Mouse (Mus musculus): ENCODE results near the gene Bpifa5.

The Bpifa5 gene

GRCm38 (mm10) chr2:154204630-154205029 lies 42.2 kb downstream of the Bpifa5 start:
- intact Hi-C loops (cut with DNase I): loop anchor here (5.0 kb wide), 1 partner anchor 32 kb away; no protein-coding TSS in a partner anchor

- intact Hi-C loops (cut with DNase I): loop anchor here (2.0 to 5.0 kb wide), 2 partner anchors 18 to 35 kb away; no protein-coding TSS in a partner anchor
Observed at GRCm38 (mm10) chr2:154206908-154207307, 44.5 kb downstream of the Bpifa5 start.

GRCm38 (mm10) chr2:154209112-154209511 lies 46.7 kb downstream of the Bpifa5 start:
- intact Hi-C loops (cut with DNase I): loop anchor here (5.0 kb wide), 1 partner anchor 37 kb away; no protein-coding TSS in a partner anchor

- intact Hi-C loops (cut with DNase I): loop anchor here (10.0 kb wide), 1 partner anchor 164 kb away; the partner anchor contains the start of gene Cdk5rap1
Observed at GRCm38 (mm10) chr2:154211121-154211520, 48.7 kb downstream of the Bpifa5 start.

GRCm38 (mm10) chr2:154211881-154212280 lies 49.5 kb downstream of the Bpifa5 start:
- intact Hi-C loops (cut with DNase I): loop anchor here (10.0 kb wide), 1 partner anchor 163 kb away; the partner anchor contains the start of gene Cdk5rap1

- intact Hi-C loops (cut with DNase I): loop anchor here (2.0 to 10.0 kb wide), 2 partner anchors 78 to 160 kb away; partner anchors contain the start of gene Cdk5rap1
Observed at GRCm38 (mm10) chr2:154215191-154215590, 52.8 kb downstream of the Bpifa5 start.
